Mouse (Mus musculus): ENCODE measurements at regions not wholly inside any gene's neighbourhood (a gene's known extent, or its start where the extent isn't known, plus 50 kb on each side); places are given as distances from the start of the nearest gene placed in this dataset.
"Not testable (repeated sequence)": the region's sequence is repeated elsewhere in the genome, so short reads cannot be mapped to it uniquely, and the experiment has no call there.

- H3K9me3 ChIP-seq (replicated peaks; ENCODE audit: low read length); H3K36me3 ChIP-seq (replicated peaks in 1 of 2; ENCODE audit: control insufficient read depth in 1 of 2, insufficient read depth in 1 of 2, low read length in 1 of 2); DNase-seq (ENCODE audit: extremely low read depth); H3K4me2 ChIP-seq (ENCODE audit: insufficient read depth, low read depth, poor library complexity, severe bottlenecking); H3K4me3 ChIP-seq (replicated peaks in 1 of 3; ENCODE audit: low read depth in 2 of 3, low read length in 2 of 3, poor library complexity in 1 of 3); H3K9ac ChIP-seq (ENCODE audit: insufficient read depth, low read depth); in situ Hi-C loops (cut with MboI; ENCODE audit: low pct_ligation_motif_present, low pct_unique_long_range_greater_than_20kb, low sequenced_read_pairs); H3K27ac ChIP-seq (ENCODE audit: insufficient read depth, low read depth); H3K79me2 ChIP-seq (replicated peaks; ENCODE audit: control insufficient read depth, extremely low read depth, insufficient read depth, poor library complexity, severe bottlenecking); H3K27me3 ChIP-seq (replicated peaks); dilution Hi-C loops (cut with MboI; ENCODE audit: extremely low pct_ligation_motif_present, extremely low pct_unique_long_range_greater_than_20kb, low sequenced_read_pairs): not testable (repeated sequence)
- H3K4me1 ChIP-seq (ENCODE audit: control insufficient read depth in 1 of 2, insufficient read depth in 2 of 2), result peaks cover 2 to 26% of the 10 kb centered on the region in 2 experiments; a peak in 3 of 4 replicates
Observed at GRCm38 (mm10) chr17:83064376-83064775, 150.7 kb upstream of the Pkdcc start.

- no peaks in the 10 kb centered on the region for H3K9me3 ChIP-seq (replicated peaks; ENCODE audit: low read length)
- H3K4me2 ChIP-seq (ENCODE audit: insufficient read depth, low read depth, poor library complexity, severe bottlenecking), result no peak overlapping the region
- dilution Hi-C loops (cut with MboI; ENCODE audit: extremely low pct_ligation_motif_present, extremely low pct_unique_long_range_greater_than_20kb, low sequenced_read_pairs) (no loop called here), in situ Hi-C loops (cut with MboI; ENCODE audit: low pct_ligation_motif_present, low pct_unique_long_range_greater_than_20kb, low sequenced_read_pairs) (no loop called here)
- H3K9ac ChIP-seq (ENCODE audit: insufficient read depth, low read depth), result no peak overlapping the region
- no peak for DNase-seq (ENCODE audit: extremely low read depth)
- no peaks in the 10 kb centered on the region for H3K27me3 ChIP-seq (replicated peaks)
- H3K36me3 ChIP-seq (replicated peaks in 1 of 2; ENCODE audit: control insufficient read depth in 1 of 2, insufficient read depth in 1 of 2, low read length in 1 of 2), result no peaks in the 10 kb centered on the region
- no peak overlapping the region for H3K4me3 ChIP-seq (replicated peaks in 1 of 3; ENCODE audit: low read depth in 2 of 3, low read length in 2 of 3, poor library complexity in 1 of 3)
- TF ChIP-seq ZKSCAN1 (IDR thresholded peaks at IDR 0.05; ENCODE audit: borderline replicate concordance, low read depth, low read length), result no peak
- no peak overlapping the region for H3K27ac ChIP-seq (ENCODE audit: insufficient read depth, low read depth)
- H3K79me2 ChIP-seq (replicated peaks; ENCODE audit: control insufficient read depth, extremely low read depth, insufficient read depth, poor library complexity, severe bottlenecking), result no peaks in the 10 kb centered on the region
- H3K4me1 ChIP-seq (ENCODE audit: control insufficient read depth in 1 of 2, insufficient read depth in 2 of 2), result peaks cover 2 to 26% of the 10 kb centered on the region in 2 experiments; a peak in 3 of 4 replicates
Observed at GRCm38 (mm10) chr17:83069246-83069645, 145.8 kb upstream of the Pkdcc start.

- Histone ChIP-seq H3K27me3 (replicated peaks) (no peaks in the 10 kb centered on the region), H3K4me2 (ENCODE audit: insufficient read depth, low read depth, poor library complexity, severe bottlenecking) (no peak overlapping the region), H3K79me2 (replicated peaks; ENCODE audit: control insufficient read depth, extremely low read depth, insufficient read depth, poor library complexity, severe bottlenecking) (no peaks in the 10 kb centered on the region), H3K9me3 (replicated peaks; ENCODE audit: low read length) (no peaks in the 10 kb centered on the region), H3K9ac (ENCODE audit: insufficient read depth, low read depth) (no peak overlapping the region), H3K27ac (ENCODE audit: insufficient read depth, low read depth) (no peak overlapping the region), H3K4me1 (ENCODE audit: control insufficient read depth in 1 of 2, insufficient read depth in 2 of 2) (peaks cover 2 to 15% of the 10 kb centered on the region in 2 experiments; a peak in 3 of 4 replicates), H3K4me3 (replicated peaks in 1 of 3; ENCODE audit: low read depth in 2 of 3, low read length in 2 of 3, poor library complexity in 1 of 3) (no peak overlapping the region), H3K36me3 (replicated peaks in 1 of 2; ENCODE audit: control insufficient read depth in 1 of 2, insufficient read depth in 1 of 2, low read length in 1 of 2) (no peaks in the 10 kb centered on the region)
- no peak for TF ChIP-seq USF2 (conservative IDR thresholded peaks at IDR 0.05; ENCODE audit: low read depth, low read length)
- no peak for TF ChIP-seq CTCF (conservative IDR thresholded peaks at IDR 0.05 in 1 of 2, IDR thresholded peaks at IDR 0.05 in 1 of 2; ENCODE audit: low read depth in 2 of 2, low read length in 2 of 2)
- no peak for TF ChIP-seq HCFC1 (IDR thresholded peaks at IDR 0.05; ENCODE audit: low read depth, low read length)
- no peak for TF ChIP-seq KAT2A (IDR thresholded peaks at IDR 0.05; ENCODE audit: insufficient replicate concordance, low read length)
- TF ChIP-seq MAX (IDR thresholded peaks at IDR 0.05; ENCODE audit: low read length), result no peak
- no peak for TF ChIP-seq JUND (conservative IDR thresholded peaks at IDR 0.05; ENCODE audit: low read depth, low read length)
- no peak for TF ChIP-seq POLR2AphosphoS2 (IDR thresholded peaks at IDR 0.05; ENCODE audit: low read depth, low read length)
- TF ChIP-seq SMC3 (IDR thresholded peaks at IDR 0.05; ENCODE audit: low read depth, low read length), result no peak
- no peak for TF ChIP-seq E2F4 (IDR thresholded peaks at IDR 0.05; ENCODE audit: insufficient replicate concordance, low read depth, low read length)
- no peak for TF ChIP-seq PAX5 (IDR thresholded peaks at IDR 0.05; ENCODE audit: low read length)
- dilution Hi-C loops (cut with MboI; ENCODE audit: extremely low pct_ligation_motif_present, extremely low pct_unique_long_range_greater_than_20kb, low sequenced_read_pairs), result no loop called here
- DNase-seq (ENCODE audit: extremely low read depth), result no peak
- in situ Hi-C loops (cut with MboI; ENCODE audit: low pct_ligation_motif_present, low pct_unique_long_range_greater_than_20kb, low sequenced_read_pairs), result no loop called here
Observed at GRCm38 (mm10) chr17:83071746-83072145, 143.3 kb upstream of the Pkdcc start.

All from CH12.LX (cell line).